Mouse (Mus musculus) stomach, embryonic 15.5 days (tissue): ENCODE measurements around the gene Pcdh11x. TPM values are rescaled to one million over a fixed set of nuclear protein-coding genes. Genes with fewer than 3 reads are reported as not detected.
"Not testable (repeated sequence)": the region's sequence is repeated elsewhere in the genome, so short reads cannot be mapped to it uniquely, and the experiment has no call there.

Experiments used
- ATAC-seq: fragments of 200-750 bp; cut with Nextera tagmentation; 2 replicates; pipeline ENCODE4 v1.8.0; 2017; ENCODE audit warnings: low read depth, moderate number of reproducible peaks, moderate TSS enrichment; ENCODE audit not compliant: insufficient read depth, low FRiP score
- H3K27ac ChIP-seq: fragments of 300-500 bp; sonication (generic); 2 replicates; pipeline ENCODE4 v1.5.1; 2015; ENCODE audit warnings: mild to moderate bottlenecking, inconsistent platforms
- H3K27me3 ChIP-seq: fragments of 300-500 bp; sonication (generic); replicated peaks from 2 replicates; pipeline ENCODE4 v1.6.1; 2015; ENCODE audit warnings: inconsistent platforms
- H3K36me3 ChIP-seq: fragments of 300-500 bp; sonication (generic); 2 replicates; pipeline ENCODE4 v1.6.1; 2015; ENCODE audit warnings: inconsistent platforms
- H3K4me1 ChIP-seq: fragments of 300-500 bp; sonication (generic); 2 replicates; pipeline ENCODE4 v1.6.1; 2015; ENCODE audit warnings: inconsistent platforms
- H3K4me2 ChIP-seq: fragments of 300-500 bp; sonication (generic); 2 replicates; pipeline ENCODE4 v1.6.1; 2015; ENCODE audit warnings: mild to moderate bottlenecking, inconsistent platforms
- H3K4me3 ChIP-seq: fragments of 300-500 bp; sonication (generic); replicated peaks from 2 replicates; pipeline ENCODE4 v1.5.1; 2015; ENCODE audit warnings: inconsistent platforms
- H3K9ac ChIP-seq: fragments of 300-500 bp; sonication (generic); 2 replicates; pipeline ENCODE4 v1.6.1; 2015; ENCODE audit warnings: inconsistent platforms
- H3K9me3 ChIP-seq: fragments of 300-500 bp; sonication (generic); 2 replicates; pipeline ENCODE4 v1.6.1; 2016; ENCODE audit warnings: inconsistent platforms
- WGBS: fragments of 180-500 bp; shearing (Covaris S2); methylation state at CpG from one replicate; pipeline ENCODE4 v1.1.7; 2015; 5-methylcytosine and 5-hydroxymethylcytosine counted together
- polyA plus RNA-seq: library from polyadenylated mRNA; unstranded; fragments of >200 nt; fragmentation: Nextera tagmentation; extraction: Ambion mirVana; gene quantifications from 2 replicates; pipeline ENCODE4 v1.2.1, GENCODE M21; 2015

Pcdh11x gene
- polyA plus RNA-seq = 5.6 and 6.3 TPM in 2 replicates

GRCm38 (mm10) chrX:120290011-120290899, at the start of gene Pcdh11x:
Gene Pcdh11x (plus strand): TSS chrX:120290259.
- 5% methylated on average over 36 of the region's 40 CpGs for WGBS
- no peaks in the 10 kb centered on the region for H3K4me1 ChIP-seq
- H3K4me3 ChIP-seq = peak within 1 kb of the TSS; percentile 49
- no peak within 1 kb of the TSS for H3K9ac ChIP-seq
- ATAC-seq = peak; percentile 65; the same call in 1 of the 2 replicates
- no peaks in the 10 kb centered on the region for H3K36me3 ChIP-seq
- peak within 1 kb of the TSS; percentile 73 for H3K4me2 ChIP-seq
- no peak within 1 kb of the TSS for H3K27ac ChIP-seq
- no peaks in the 10 kb centered on the region for H3K9me3 ChIP-seq
- no peaks in the 10 kb centered on the region for H3K27me3 ChIP-seq

- Histone ChIP-seq H3K27ac (no peak overlapping the region), H3K4me1 (no peaks in the 10 kb centered on the region), H3K27me3 (no peaks in the 10 kb centered on the region), H3K9ac (no peak overlapping the region), H3K36me3 (no peaks in the 10 kb centered on the region), H3K4me2 (no peak overlapping the region), H3K4me3 (no peak overlapping the region), H3K9me3 (no peaks in the 10 kb centered on the region)
- ATAC-seq = no peak
- 61% methylated on average over 2 of the region's 2 CpGs for WGBS
Observed at GRCm38 (mm10) chrX:120260089-120260488, 30.0 kb upstream of the Pcdh11x start.

- no peak overlapping the region for H3K27ac ChIP-seq
- H3K27me3 ChIP-seq = no peaks in the 10 kb centered on the region
- ATAC-seq = no peak
- H3K4me3 ChIP-seq = no peak overlapping the region
- no peaks in the 10 kb centered on the region for H3K9me3 ChIP-seq
- no peaks in the 10 kb centered on the region for H3K36me3 ChIP-seq
- H3K9ac ChIP-seq = no peak overlapping the region
- no peaks in the 10 kb centered on the region for H3K4me1 ChIP-seq
- no peak overlapping the region for H3K4me2 ChIP-seq
Observed at GRCm38 (mm10) chrX:120285522-120285921, 4.5 kb upstream of the Pcdh11x start.

GRCm38 (mm10) chrX:120287502-120287901, 2.6 kb upstream of the Pcdh11x start:
- H3K4me1 ChIP-seq = no peaks in the 10 kb centered on the region
- no peak overlapping the region for H3K9ac ChIP-seq
- WGBS = 8% methylated on average over 1 of the region's 1 CpGs
- no peak overlapping the region for H3K27ac ChIP-seq
- H3K4me2 ChIP-seq = no peak overlapping the region
- no peaks in the 10 kb centered on the region for H3K27me3 ChIP-seq
- H3K4me3 ChIP-seq = no peak overlapping the region
- H3K9me3 ChIP-seq = no peaks in the 10 kb centered on the region
- no peak for ATAC-seq
- H3K36me3 ChIP-seq = no peaks in the 10 kb centered on the region

GRCm38 (mm10) chrX:120290900-120291280, 831 bp downstream of the Pcdh11x start:
- H3K36me3 ChIP-seq = no peaks in the 10 kb centered on the region
- no peaks in the 10 kb centered on the region for H3K4me1 ChIP-seq
- H3K4me2 ChIP-seq = peak overlapping the region; percentile 73
- H3K9ac ChIP-seq = no peak overlapping the region
- H3K27me3 ChIP-seq = no peaks in the 10 kb centered on the region
- H3K27ac ChIP-seq = no peak overlapping the region
- H3K9me3 ChIP-seq = no peaks in the 10 kb centered on the region
- 11% methylated on average over 18 of the region's 18 CpGs for WGBS
- ATAC-seq = no peak
- peak overlapping the region; percentile 49 for H3K4me3 ChIP-seq

- Histone ChIP-seq H3K4me2 (peak overlapping the region; percentile 73), H3K27ac (no peak overlapping the region), H3K36me3 (no peaks in the 10 kb centered on the region), H3K4me3 (peak overlapping the region; percentile 49), H3K27me3 (no peaks in the 10 kb centered on the region), H3K4me1 (no peaks in the 10 kb centered on the region), H3K9ac (no peak overlapping the region), H3K9me3 (no peaks in the 10 kb centered on the region)
- 11% methylated on average over 13 of the region's 13 CpGs for WGBS
- ATAC-seq = no peak
Observed at GRCm38 (mm10) chrX:120291696-120292095, 1.6 kb downstream of the Pcdh11x start.

GRCm38 (mm10) chrX:120292832-120293750, 3.0 kb downstream of the Pcdh11x start:
- Histone ChIP-seq H3K36me3 (no peaks in the 10 kb centered on the region), H3K9ac (no peak overlapping the region), H3K4me3 (peak overlapping the region; percentile 49), H3K4me2 (peak overlapping the region; percentile 73), H3K4me1 (no peaks in the 10 kb centered on the region), H3K27ac (no peak overlapping the region), H3K9me3 (no peaks in the 10 kb centered on the region), H3K27me3 (no peaks in the 10 kb centered on the region)
- ATAC-seq = no peak
- WGBS = 3% methylated on average over 44 of the region's 46 CpGs

- Histone ChIP-seq H3K4me3 (no peak overlapping the region), H3K4me1 (no peaks in the 10 kb centered on the region), H3K9me3 (no peaks in the 10 kb centered on the region), H3K36me3 (no peaks in the 10 kb centered on the region), H3K9ac (no peak overlapping the region), H3K27ac (no peak overlapping the region), H3K27me3 (no peaks in the 10 kb centered on the region), H3K4me2 (no peak overlapping the region)
- 54% methylated on average over 2 of the region's 2 CpGs for WGBS
- ATAC-seq = no peak
Observed at GRCm38 (mm10) chrX:120301469-120302175, 11.6 kb downstream of the Pcdh11x start.

- not testable (repeated sequence) for H3K4me1 ChIP-seq, H3K9ac ChIP-seq, H3K4me3 ChIP-seq, H3K4me2 ChIP-seq, H3K36me3 ChIP-seq, H3K27ac ChIP-seq, ATAC-seq, H3K27me3 ChIP-seq, H3K9me3 ChIP-seq
- 80% methylated on average over 10 of the region's 10 CpGs for WGBS
Observed at GRCm38 (mm10) chrX:120312995-120313394, 22.9 kb downstream of the Pcdh11x start, which contains the start of gene H2afb3. Gene H2afb3 (minus strand): TSS chrX:120313095.

- Histone ChIP-seq H3K36me3 (no peaks in the 10 kb centered on the region), H3K9me3 (no peaks in the 10 kb centered on the region), H3K9ac (no peak overlapping the region), H3K4me2 (no peak overlapping the region), H3K4me3 (no peak overlapping the region), H3K4me1 (no peaks in the 10 kb centered on the region), H3K27ac (no peak overlapping the region), H3K27me3 (no peaks in the 10 kb centered on the region)
- ATAC-seq = no peak
- WGBS = 58% methylated on average over 1 of the region's 1 CpGs
Observed at GRCm38 (mm10) chrX:120466225-120466624, 176.2 kb downstream of the Pcdh11x start.

- no peaks in the 10 kb centered on the region for H3K4me1 ChIP-seq
- no peak overlapping the region for H3K4me3 ChIP-seq
- ATAC-seq = no peak
- no peaks in the 10 kb centered on the region for H3K36me3 ChIP-seq
- no peak overlapping the region for H3K27ac ChIP-seq
- H3K9ac ChIP-seq = no peak overlapping the region
- H3K27me3 ChIP-seq = no peaks in the 10 kb centered on the region
- H3K9me3 ChIP-seq = no peaks in the 10 kb centered on the region
- H3K4me2 ChIP-seq = no peak overlapping the region
Observed at GRCm38 (mm10) chrX:120486428-120486827, 196.4 kb downstream of the Pcdh11x start.
